Mouse (Mus musculus): ENCODE measurements around the gene Ddx50. TPM values are rescaled to one million over a fixed set of nuclear protein-coding genes. Genes with fewer than 3 reads are reported as not detected.

Ddx50 gene
- total RNA-seq, 1 experiment from 2014 or later = 107 TPM

Other genes starting within 250 kb of the Ddx50 start
- not detected in 2 replicates for gene Hkdc1, start 228.7 kb downstream of the Ddx50 start, total RNA-seq (2017)
- gene 4930507D05Rik, start 201.7 kb downstream of the Ddx50 start, total RNA-seq (2017) = 0.23 TPM in 1 of 2 replicates, not detected in the other
- 15.5 and 17.5 TPM in 2 replicates for gene Supv3l1, start 201.5 kb downstream of the Ddx50 start, total RNA-seq (2017)
- 54.8 and 64.8 TPM in 2 replicates for gene Vps26a, start 164.4 kb downstream of the Ddx50 start, total RNA-seq (2017)
- gene Srgn, start 123.8 kb downstream of the Ddx50 start, total RNA-seq (2017) = 2,014 and 2,052 TPM in 2 replicates
- 27.3 and 33.1 TPM in 2 replicates for gene Kif1bp, start 72.8 kb downstream of the Ddx50 start, total RNA-seq (2017)
- 80.7 and 87.6 TPM in 2 replicates for gene Ddx21, start 48.9 kb downstream of the Ddx50 start, total RNA-seq (2017)
- 0.25 and 1.7 TPM in 2 replicates for gene Stox1, start 74.9 kb upstream of the Ddx50 start, total RNA-seq (2017)
- gene Ccar1, start 141.1 kb upstream of the Ddx50 start, total RNA-seq (2017) = 148 and 164 TPM in 2 replicates